Mouse (Mus musculus) regulatory T cell (primary cell): ENCODE results near the gene Gm9958.

Experiments used
- in situ Hi-C: fragments of 300-600 bp; cut with MboI, MseI; formaldehyde crosslinking; loops from one replicate; pipeline ENCODE4 v1.15.1; 2025; ENCODE audit warnings: high pct_unique_total_duplicates

Gm9958 gene

DNA sequence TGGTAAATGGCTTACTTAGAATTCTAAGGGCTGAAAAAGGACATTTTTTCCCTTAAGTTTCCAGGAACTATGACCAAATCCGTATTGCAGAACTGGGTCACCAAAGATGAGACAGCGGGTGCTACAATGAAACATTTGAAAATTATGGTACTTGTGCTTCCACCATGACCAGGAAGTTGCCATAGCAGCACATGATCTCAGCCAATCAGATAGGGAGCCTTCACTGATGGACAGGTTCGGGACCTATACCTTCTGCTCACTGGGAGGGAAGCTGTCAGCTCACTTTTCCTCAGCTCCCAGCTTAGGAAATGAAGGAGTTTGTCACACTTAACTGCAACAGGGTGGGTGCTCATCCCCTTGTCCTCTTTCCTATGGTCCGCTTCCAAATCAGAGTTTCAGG is 29.8 kb downstream of the Gm9958 start:
- in situ Hi-C loops = no loop called here

DNA sequence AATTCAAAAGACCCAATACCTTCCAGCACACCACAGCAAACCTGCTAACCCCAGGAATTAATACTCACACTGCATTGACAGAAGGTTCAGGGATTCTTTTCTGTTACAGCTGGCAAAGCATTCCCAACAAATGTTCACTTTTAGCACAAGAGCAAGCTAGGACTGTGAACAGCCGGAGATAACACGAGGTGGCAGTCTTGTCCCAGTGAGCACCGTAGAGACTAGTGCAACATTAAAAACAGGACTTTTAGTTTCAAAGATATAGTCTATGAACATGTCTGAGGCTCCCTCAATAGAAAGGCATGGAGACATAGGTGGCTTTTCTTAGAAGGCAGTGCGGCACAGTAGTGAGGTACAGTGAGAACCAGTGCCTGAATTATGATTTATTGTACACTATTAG is 38.2 kb downstream of the Gm9958 start:
- in situ Hi-C loops = loop anchor here (5.0 kb wide), 1 partner anchor 92 kb away; no protein-coding TSS in a partner anchor

DNA sequence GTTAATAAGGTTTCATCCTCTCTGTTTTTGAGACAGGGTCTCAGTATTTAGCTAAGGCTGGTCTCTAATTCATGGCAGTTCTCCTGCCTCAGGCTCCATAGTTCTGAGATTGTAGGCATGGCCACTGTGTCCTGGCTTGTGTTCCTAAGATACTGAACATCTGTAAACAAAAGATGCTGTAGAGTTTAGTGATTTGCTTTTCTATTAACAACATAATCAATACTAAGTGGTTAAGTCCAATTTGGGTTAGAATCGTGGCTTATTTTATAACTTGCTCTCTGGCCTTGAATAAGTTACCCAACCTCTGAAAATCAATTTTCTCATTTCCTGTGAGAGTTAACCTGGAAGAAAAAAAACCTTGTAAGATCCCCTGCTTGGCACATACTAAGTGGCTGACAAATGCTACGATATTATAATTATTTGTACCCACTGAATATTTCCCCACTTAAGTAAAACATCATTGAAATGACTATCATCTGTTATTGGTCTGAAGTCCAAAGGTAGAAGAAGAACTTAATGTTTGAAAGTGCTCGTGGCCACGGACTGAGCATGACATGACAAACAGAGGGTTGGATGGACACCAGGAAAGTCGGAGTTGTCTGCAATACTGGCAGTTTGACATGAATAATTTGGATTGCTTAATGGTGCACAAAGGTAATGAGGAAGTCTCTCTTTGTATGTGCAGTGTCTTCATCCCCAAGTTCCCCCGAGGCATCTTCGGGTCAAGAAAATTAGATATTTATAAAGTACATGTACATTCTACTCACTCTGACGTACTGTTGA is 47.3 kb downstream of the Gm9958 start:
- in situ Hi-C loops = no loop called here

DNA sequence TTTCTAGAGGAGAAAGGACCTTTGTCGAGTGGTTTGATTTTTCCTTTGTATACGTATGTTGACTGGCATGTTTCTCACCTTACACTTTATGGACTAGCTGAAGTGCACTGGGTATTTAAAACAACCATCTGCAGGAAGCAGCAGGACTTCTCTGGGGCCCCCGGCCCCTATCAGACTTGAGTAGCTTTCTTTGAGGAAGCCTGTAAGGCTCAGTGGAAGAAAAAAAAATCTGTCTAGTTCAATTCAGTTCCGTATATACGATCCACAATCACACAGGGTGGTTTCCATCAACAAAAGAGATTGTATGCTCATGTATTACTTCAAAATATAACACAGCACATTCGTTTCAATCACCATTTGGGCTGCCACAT is 47.9 kb downstream of the Gm9958 start:
- in situ Hi-C loops = no loop called here
